Mouse (Mus musculus) adrenal gland, postnatal 0 days (tissue): ENCODE measurements around the gene Fance. TPM values are rescaled to one million over a fixed set of nuclear protein-coding genes. Genes with fewer than 3 reads are reported as not detected.

ENCODE experiments used
- polyA plus RNA-seq: library from polyadenylated mRNA; unstranded; fragments of >200 nt; fragmentation: Nextera tagmentation; extraction: Ambion mirVana; gene quantifications from 2 replicates; pipeline ENCODE4 v1.2.1, GENCODE M21; 2015

Fance gene
- 21.6 and 30.3 TPM in 2 replicates for polyA plus RNA-seq

DNA sequence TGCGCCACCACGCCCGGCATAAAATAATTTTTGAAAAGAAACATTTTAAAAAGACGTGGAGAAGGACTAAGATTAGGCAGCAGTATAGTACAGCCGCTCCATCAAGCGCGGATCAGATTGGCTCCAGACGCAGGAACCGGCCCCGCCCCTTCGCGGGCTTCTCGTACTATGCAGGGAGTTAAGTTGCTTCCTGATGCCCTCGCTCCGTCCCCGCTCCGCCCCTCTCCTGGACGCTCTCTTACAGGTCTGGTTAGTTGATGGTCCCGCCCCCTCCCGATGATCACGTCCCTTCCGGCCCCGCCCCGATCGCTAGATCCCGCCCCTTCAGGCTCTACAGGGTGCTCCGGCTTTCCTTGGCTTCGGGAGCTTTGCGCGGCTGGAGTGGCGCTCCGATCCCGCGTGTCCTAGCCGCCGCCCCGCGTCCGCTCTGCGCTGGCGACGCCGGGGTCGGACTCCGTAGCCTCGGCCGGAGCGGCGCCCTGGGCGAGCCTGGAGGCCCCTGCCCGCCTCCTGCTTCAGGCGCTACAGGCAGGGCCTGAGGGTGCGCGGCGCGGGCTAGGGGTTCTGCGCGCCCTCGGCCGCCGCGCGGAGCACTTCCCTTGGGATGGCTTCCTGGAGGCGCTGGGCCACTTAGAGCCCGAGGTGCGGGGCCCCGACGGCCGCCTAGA, at the start of gene Fance:
TSS of gene Fance (plus strand) at position 308 of the 668 bp plus-strand sequence.

DNA sequence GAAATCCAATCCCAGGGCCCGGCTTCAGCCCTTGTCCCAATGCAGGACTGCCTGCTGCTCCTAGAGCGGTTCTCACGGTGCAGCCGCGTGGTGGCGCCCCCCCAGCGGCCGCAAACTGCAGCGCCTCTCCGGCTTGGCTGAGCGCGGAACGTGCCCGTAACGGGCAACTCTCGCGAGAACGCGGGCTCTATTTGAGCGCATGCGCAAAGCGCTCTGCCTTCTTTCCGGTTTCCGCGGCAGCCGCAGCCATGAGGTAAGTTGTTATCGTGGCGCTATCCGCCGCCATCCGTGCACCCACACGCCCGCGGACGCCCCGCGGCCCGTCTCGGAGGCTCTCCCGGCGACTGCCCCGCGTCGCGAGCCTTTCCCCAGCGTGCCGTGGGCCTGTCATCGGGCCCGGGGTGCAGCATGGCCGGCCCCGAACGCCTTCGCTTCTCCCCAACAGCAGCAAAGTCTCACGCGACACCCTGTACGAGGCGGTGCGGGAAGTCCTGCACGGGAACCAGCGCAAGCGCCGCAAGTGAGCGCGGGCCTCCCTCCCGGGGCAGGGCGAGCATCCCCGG, 15.1 kb downstream of the Fance start, which contains the start of gene Rpl10a:
TSS of gene Rpl10a (plus strand) at position 106 of the 563 bp plus-strand sequence.

GRCm38 (mm10) chr17:28350466-28351352, 37.4 kb downstream of the Fance start, which contains the start of gene Tead3:
Tead3 (minus strand) TSS chr17:28350817.

GRCm38 (mm10) chr17:28365122-28365521, 51.8 kb downstream of the Fance start, which contains the start of gene Tulp1:
Tulp1 (minus strand) TSS chr17:28365222.

Other genes starting within 250 kb of the Fance start
- 1.3 and 1.5 TPM in 2 replicates for gene Tcp11, start 232.9 kb upstream of the Fance start, polyA plus RNA-seq
- 2.3 and 6.1 TPM in 2 replicates for gene Scube3, start 171.4 kb upstream of the Fance start, polyA plus RNA-seq
- 22.7 and 24.7 TPM in 2 replicates for gene Zfp523, start 136.4 kb upstream of the Fance start, polyA plus RNA-seq
- 4.6 and 5.5 TPM in 2 replicates for gene Def6, start 105.7 kb upstream of the Fance start, polyA plus RNA-seq
- 1.0 and 1.7 TPM in 2 replicates for gene Ppard, start 80.8 kb upstream of the Fance start, polyA plus RNA-seq
- 508 and 655 TPM in 2 replicates for gene Rpl10a, start 15.0 kb downstream of the Fance start, polyA plus RNA-seq
- gene Tead3, start 37.3 kb downstream of the Fance start, polyA plus RNA-seq = 4.6 and 6.3 TPM in 2 replicates
- gene Tulp1, start 51.7 kb downstream of the Fance start, polyA plus RNA-seq = 3.3 and 4.6 TPM in 2 replicates
- gene Fkbp5, start 204.0 kb downstream of the Fance start, polyA plus RNA-seq = 24.5 and 33.5 TPM in 2 replicates
- gene Armc12, start 217.3 kb downstream of the Fance start, polyA plus RNA-seq = not detected in 2 replicates
- not detected in 2 replicates for gene Clpsl2, start 235.9 kb downstream of the Fance start, polyA plus RNA-seq
- gene Clps, start 247.2 kb downstream of the Fance start, polyA plus RNA-seq = 2.8 TPM in 1 of 2 replicates, not detected in the other